In genomic region chr17:88258361-88258796, GRCm38 (mm10) we compare ENCODE assay signal across 8 mouse cellular contexts.
DNase-seq lines count a peak whose midpoint lies in the region; ATAC-seq and TF ChIP-seq lines count a peak whose summit lies in the region.

No protein-coding gene starts in this region.

- peaks cover 4% of the 10 kb centered on the region for H3K4me1 ChIP-seq in ES-Bruce4 (ENCODE audit: control insufficient read depth, insufficient read depth, low read length)
- H3K4me1 ChIP-seq in heart, embryonic 14.5 days (ENCODE audit: control insufficient read depth in 2 of 2, insufficient read depth in 2 of 2, low read length in 2 of 2): peaks cover 3 to 17% of the 10 kb centered on the region in 2 experiments; a peak in 3 of 4 replicates

- TF ChIP-seq POLR2A in ES-Bruce4 (IDR thresholded peaks at IDR 0.05; ENCODE audit: insufficient read depth, low read length): no peak

- no peaks in the 10 kb centered on the region for H3K9me3 ChIP-seq in ES-Bruce4 (replicated peaks; ENCODE audit: control insufficient read depth, insufficient read depth, low read length, poor library complexity, severe bottlenecking)
- no peaks in the 10 kb centered on the region for H3K9me3 ChIP-seq in heart, embryonic 14.5 days (ENCODE audit: control insufficient read depth, low read length)

- no peak for TF ChIP-seq CTCF in ES-Bruce4 (IDR thresholded peaks at IDR 0.05; ENCODE audit: low read depth, low read length)

- H3K36me3 ChIP-seq in ES-Bruce4 (ENCODE audit: control insufficient read depth, insufficient read depth, low read length, poor library complexity, severe bottlenecking): no peaks in the 10 kb centered on the region
- no peaks in the 10 kb centered on the region for H3K36me3 ChIP-seq in heart, embryonic 14.5 days (ENCODE audit: control insufficient read depth, insufficient read depth, low read length)

- TF ChIP-seq EP300 in ES-Bruce4 (IDR thresholded peaks at IDR 0.05; ENCODE audit: insufficient read depth, low read depth, low read length): 0 out of 2 replicates have a peak, but pooled peaks have one; percentile 42

- peak overlapping the region; percentile 32 for H3K4me2 ChIP-seq in heart, embryonic 14.5 days (ENCODE audit: low read length)

- no peak overlapping the region for H3K4me3 ChIP-seq in ES-Bruce4 (ENCODE audit: low read depth, low read length)
- H3K4me3 ChIP-seq in heart, embryonic 14.5 days (ENCODE audit: control insufficient read depth in 1 of 2, insufficient read depth in 1 of 2, low read depth in 1 of 2, low read length in 2 of 2): peak overlapping the region in 1 of 2 experiments; percentile 6; a peak in 1 of 4 replicates

- 50% methylated on average over 11 of the region's 11 CpGs for WGBS in heart, embryonic 14.5 days

- H3K27ac ChIP-seq in ES-Bruce4 (ENCODE audit: insufficient read depth, low read length): peak overlapping the region; percentile 50; the same call in 1 of the 2 replicates
- no peak overlapping the region for H3K27ac ChIP-seq in heart, embryonic 14.5 days (replicated peaks in 1 of 2; ENCODE audit: control insufficient read depth in 1 of 2, insufficient read depth in 1 of 2, low read depth in 2 of 2, low read length in 2 of 2)

- DNase-seq in gastrocnemius, adult 18-20 months (ENCODE audit: low spot score): peak; percentile 46
- no peak for DNase-seq in gastrocnemius, postnatal 25 days
- DNase-seq in lung, postnatal 36 days: peak; percentile 47
- DNase-seq in left cerebral cortex, adult 11 months (ENCODE audit: low spot score): no peak
- DNase-seq in layer of hippocampus, adult 11-12 months (ENCODE audit: low spot score): no peak
- DNase-seq in layer of hippocampus, postnatal 36 days: no peak

- no peak for ATAC-seq in heart, embryonic 14.5 days (ENCODE audit: insufficient number of reproducible peaks, insufficient read depth, low FRiP score, low read depth)

- no peak overlapping the region for H3K9ac ChIP-seq in ES-Bruce4 (ENCODE audit: low read depth, poor library complexity, severe bottlenecking)
- H3K9ac ChIP-seq in heart, embryonic 14.5 days (ENCODE audit: low read length): no peak overlapping the region

- H3K27me3 ChIP-seq in ES-Bruce4 (ENCODE audit: control insufficient read depth, insufficient read depth, low read length, poor library complexity, severe bottlenecking): no peaks in the 10 kb centered on the region
- no peaks in the 10 kb centered on the region for H3K27me3 ChIP-seq in heart, embryonic 14.5 days (ENCODE audit: control insufficient read depth, insufficient read depth, low read length)

Comparison
In these comparisons a context has a peak if more than half of its experiments do, and no peak if none do; other contexts are left out.
1. DNase-seq: peak in gastrocnemius, adult 18-20 months (single experiment) and lung, postnatal 36 days (single experiment); none in gastrocnemius, postnatal 25 days (single experiment), left cerebral cortex, adult 11 months (single experiment), layer of hippocampus, adult 11-12 months (single experiment) and layer of hippocampus, postnatal 36 days (0 of 2).